Mouse (Mus musculus): ENCODE measurements around the gene Slc25a10. TPM values are rescaled to one million over a fixed set of nuclear protein-coding genes. Genes with fewer than 3 reads are reported as not detected.
"Not testable (repeated sequence)": the region's sequence is repeated elsewhere in the genome, so short reads cannot be mapped to it uniquely, and the experiment has no call there.

Slc25a10 gene
- total and polyA plus RNA-seq, 2 experiments: 121 to 445 TPM

DNA sequence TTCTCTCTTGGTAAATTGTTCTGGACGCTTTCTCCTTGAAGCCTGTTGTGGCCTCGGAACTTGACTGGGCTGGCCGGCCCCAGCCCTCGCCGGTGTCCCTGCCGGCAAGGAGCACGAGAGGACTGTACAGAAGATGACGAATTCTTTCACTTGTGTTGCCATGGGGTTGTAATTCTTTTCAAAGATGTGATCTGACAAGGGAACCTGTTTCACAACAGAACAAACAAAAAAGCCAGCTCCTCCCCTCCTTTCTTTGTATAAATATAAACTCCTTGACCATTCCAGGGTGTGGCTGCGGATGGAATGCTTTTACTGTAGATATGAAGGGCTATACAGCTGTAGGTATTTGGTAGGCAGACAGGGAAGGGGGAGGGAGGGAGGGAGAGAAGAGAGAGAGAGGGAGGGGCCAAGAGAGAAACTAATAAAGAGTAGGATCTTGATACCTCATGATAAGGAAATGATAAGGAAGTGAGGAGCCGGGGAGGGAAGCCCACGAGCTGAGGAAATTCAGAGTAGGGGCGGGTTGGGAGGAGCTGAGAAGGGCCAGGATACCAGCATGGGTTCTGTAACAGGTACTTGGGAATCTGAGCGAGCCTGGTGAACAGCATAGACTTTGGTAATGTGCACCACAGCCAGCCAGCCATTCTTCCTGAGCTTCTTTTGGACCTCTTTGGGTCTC, 16.1 kb downstream of the Slc25a10 start:
- WGBS: 61% methylated on average over 13 of the region's 13 CpGs
- Histone ChIP-seq H3K4me1 (ENCODE audit: control insufficient read depth, insufficient read depth, low read length) (peaks cover 25% of the 10 kb centered on the region), H3K36me3 (ENCODE audit: control insufficient read depth, insufficient read depth, low read length) (no peaks in the 10 kb centered on the region), H3K79me2 (ENCODE audit: control insufficient read depth, insufficient read depth, low read length) (no peaks in the 10 kb centered on the region), H3K27ac (replicated peaks; ENCODE audit: insufficient read depth, low read depth, low read length) (no peak overlapping the region; the same call in 1 of the 2 replicates), H3K4me3 (ENCODE audit: insufficient read depth, low read depth, low read length) (no peak overlapping the region), H3K27me3 (ENCODE audit: control insufficient read depth, insufficient read depth, low read length) (no peaks in the 10 kb centered on the region), H3K9ac (ENCODE audit: low read depth, low read length) (no peak overlapping the region; the same call in 1 of the 2 replicates)
- TF ChIP-seq CTCF (IDR thresholded peaks at IDR 0.05; ENCODE audit: low read depth, low read length) (no peak), POLR2A (IDR thresholded peaks at IDR 0.05; ENCODE audit: extremely low read depth, insufficient read depth, low read length) (no peak)
- peak; percentile 67 for DNase-seq (ENCODE audit: extremely low read depth, low read depth, low spot score)

DNA sequence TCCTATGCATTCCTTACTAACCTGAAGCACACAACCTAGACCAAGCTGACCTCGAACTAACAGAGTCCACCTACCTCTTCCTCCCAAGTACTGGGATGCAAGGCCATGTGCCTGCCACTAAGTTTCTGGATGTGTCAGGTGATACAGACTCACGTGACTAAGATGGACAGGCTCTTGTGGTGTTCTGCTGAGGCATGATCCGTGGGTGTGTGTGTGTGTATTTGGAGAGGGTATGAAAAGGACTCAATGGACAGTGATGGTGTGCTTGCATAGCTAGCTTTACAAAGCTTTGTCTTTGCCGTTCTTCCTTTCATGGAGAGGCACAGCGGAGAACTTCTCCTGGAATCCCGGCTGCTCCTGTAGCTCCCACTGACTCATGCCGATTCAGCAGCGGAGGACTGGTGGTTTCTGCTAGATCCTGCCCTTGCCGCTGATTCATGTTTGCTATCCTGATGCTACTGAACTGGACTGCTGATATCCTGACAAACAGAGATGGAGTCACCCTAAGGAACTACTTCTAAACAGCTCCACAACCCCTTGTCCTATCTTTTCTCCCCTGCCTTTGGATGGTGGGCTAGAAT, 16.7 kb downstream of the Slc25a10 start:
- Histone ChIP-seq H3K9ac (ENCODE audit: low read depth, low read length) (no peak overlapping the region), H3K27me3 (ENCODE audit: control insufficient read depth, insufficient read depth, low read length) (no peaks in the 10 kb centered on the region), H3K4me3 (ENCODE audit: insufficient read depth, low read depth, low read length) (no peak overlapping the region), H3K36me3 (ENCODE audit: control insufficient read depth, insufficient read depth, low read length) (no peaks in the 10 kb centered on the region), H3K79me2 (ENCODE audit: control insufficient read depth, insufficient read depth, low read length) (no peaks in the 10 kb centered on the region), H3K27ac (replicated peaks; ENCODE audit: insufficient read depth, low read depth, low read length) (no peak overlapping the region), H3K4me1 (ENCODE audit: control insufficient read depth, insufficient read depth, low read length) (peaks cover 25% of the 10 kb centered on the region)
- no peak for DNase-seq (ENCODE audit: extremely low read depth, low read depth, low spot score)
- WGBS: 72% methylated on average over 9 of the region's 9 CpGs
- TF ChIP-seq CTCF (IDR thresholded peaks at IDR 0.05; ENCODE audit: low read depth, low read length): no peak
- no peak for TF ChIP-seq POLR2A (IDR thresholded peaks at IDR 0.05; ENCODE audit: extremely low read depth, insufficient read depth, low read length)

DNA sequence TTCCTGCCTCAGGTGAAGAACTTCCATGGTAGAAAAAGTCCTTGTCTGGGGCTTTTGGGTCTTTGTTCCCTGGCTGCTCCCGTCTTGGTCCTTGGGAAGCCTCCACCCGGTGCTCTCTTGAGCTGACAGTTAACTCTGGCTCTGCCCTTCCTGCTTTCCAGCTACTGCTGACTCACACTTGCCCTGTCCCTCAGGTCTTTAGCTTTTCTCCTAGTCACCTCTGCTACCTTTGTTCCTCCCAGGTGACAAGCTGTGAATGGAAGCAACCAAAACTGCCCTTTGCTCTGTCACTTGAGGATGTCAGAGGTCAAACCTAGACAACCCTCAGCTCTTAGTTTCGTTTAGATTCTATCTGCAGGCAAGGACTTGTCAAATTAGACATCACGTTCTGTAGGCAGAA, 18.3 kb downstream of the Slc25a10 start:
- Histone ChIP-seq H3K27me3 (ENCODE audit: control insufficient read depth, insufficient read depth, low read length) (no peaks in the 10 kb centered on the region), H3K4me3 (ENCODE audit: insufficient read depth, low read depth, low read length) (no peak overlapping the region), H3K9ac (ENCODE audit: low read depth, low read length) (peak overlapping the region; percentile 70), H3K79me2 (ENCODE audit: control insufficient read depth, insufficient read depth, low read length) (no peaks in the 10 kb centered on the region), H3K27ac (replicated peaks; ENCODE audit: insufficient read depth, low read depth, low read length) (peak overlapping the region; percentile 75), H3K36me3 (ENCODE audit: control insufficient read depth, insufficient read depth, low read length) (no peaks in the 10 kb centered on the region), H3K4me1 (ENCODE audit: control insufficient read depth, insufficient read depth, low read length) (peaks cover 25% of the 10 kb centered on the region)
- TF ChIP-seq POLR2A (IDR thresholded peaks at IDR 0.05; ENCODE audit: extremely low read depth, insufficient read depth, low read length) (no peak), CTCF (IDR thresholded peaks at IDR 0.05; ENCODE audit: low read depth, low read length) (no peak)
- DNase-seq (ENCODE audit: extremely low read depth, low read depth, low spot score): peak; percentile 96
- 11% methylated on average over 4 of the region's 4 CpGs for WGBS

DNA sequence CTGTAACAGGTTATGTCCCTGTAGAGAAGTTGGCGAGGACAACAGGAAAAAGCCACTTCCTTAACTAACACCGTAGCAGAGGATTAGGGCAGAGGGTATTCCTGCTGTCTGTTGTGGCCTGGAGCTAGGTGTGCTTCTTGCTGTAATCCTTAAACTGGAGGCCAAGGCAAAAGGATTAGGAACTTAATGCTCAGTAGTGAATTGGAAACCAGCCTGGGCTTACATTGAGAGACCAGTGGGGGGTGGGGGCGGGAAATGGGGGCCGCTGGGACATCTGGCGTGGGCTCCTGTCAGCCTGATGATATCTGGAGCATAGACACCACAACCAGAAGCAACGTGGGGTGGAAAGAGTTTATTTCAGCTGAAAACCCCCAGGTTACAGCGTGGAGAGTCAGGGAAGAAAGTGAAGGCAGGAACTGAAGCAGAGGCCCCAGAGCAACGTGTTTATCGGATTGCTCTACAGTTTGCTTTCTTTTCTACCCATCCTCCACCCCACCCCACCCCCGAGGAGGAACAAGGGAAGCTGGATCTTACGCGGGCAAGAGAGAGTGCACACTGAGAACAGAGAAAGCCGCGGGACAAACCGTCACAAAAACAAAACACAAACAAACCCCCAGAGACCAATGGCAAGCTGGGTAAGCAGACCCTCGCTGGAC, 18.9 kb downstream of the Slc25a10 start:
- H3K9ac ChIP-seq (ENCODE audit: low read depth, low read length): peak overlapping the region; percentile 70
- H3K36me3 ChIP-seq (ENCODE audit: control insufficient read depth, insufficient read depth, low read length): no peaks in the 10 kb centered on the region
- no peak for DNase-seq (ENCODE audit: extremely low read depth, low read depth, low spot score)
- peak overlapping the region; percentile 7 for H3K4me3 ChIP-seq (ENCODE audit: insufficient read depth, low read depth, low read length)
- H3K27ac ChIP-seq (replicated peaks; ENCODE audit: insufficient read depth, low read depth, low read length): peak overlapping the region; percentile 75
- peaks cover 25% of the 10 kb centered on the region for H3K4me1 ChIP-seq (ENCODE audit: control insufficient read depth, insufficient read depth, low read length)
- TF ChIP-seq CTCF (IDR thresholded peaks at IDR 0.05; ENCODE audit: low read depth, low read length): no peak
- no peak for TF ChIP-seq POLR2A (IDR thresholded peaks at IDR 0.05; ENCODE audit: extremely low read depth, insufficient read depth, low read length)
- H3K27me3 ChIP-seq (ENCODE audit: control insufficient read depth, insufficient read depth, low read length): no peaks in the 10 kb centered on the region
- 7% methylated on average over 16 of the region's 16 CpGs for WGBS
- H3K79me2 ChIP-seq (ENCODE audit: control insufficient read depth, insufficient read depth, low read length): no peaks in the 10 kb centered on the region

DNA sequence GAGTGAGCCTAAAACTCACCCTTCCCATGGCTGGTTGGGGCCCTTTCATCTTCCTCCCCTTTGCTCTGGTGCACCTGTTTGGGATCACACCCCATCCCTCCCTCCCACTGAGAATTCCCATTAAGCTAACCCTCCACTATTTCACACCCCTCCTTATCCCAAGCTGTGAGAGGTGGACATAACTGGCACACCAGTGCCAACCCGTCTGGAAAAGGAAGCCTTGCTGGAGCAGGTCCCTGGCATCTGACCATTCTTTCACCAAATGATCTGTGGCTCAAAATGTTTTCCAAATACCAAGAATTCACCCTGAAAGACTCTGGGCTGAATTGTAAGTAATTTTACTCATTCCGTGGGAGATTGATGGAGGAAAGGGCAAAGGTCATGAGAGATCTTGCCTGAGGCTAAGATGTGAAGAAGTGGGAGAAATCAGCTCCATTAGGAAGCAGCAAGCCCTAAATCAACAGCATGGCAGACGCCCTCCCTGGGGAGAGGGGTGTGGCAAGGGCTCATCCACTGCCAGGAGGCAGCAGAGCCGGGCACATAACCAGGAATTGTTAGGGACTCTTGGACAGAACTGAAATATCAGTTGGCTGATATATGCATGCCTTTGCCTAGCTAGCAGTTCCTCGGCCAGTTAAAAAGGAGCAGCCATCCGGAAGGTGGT, 21.3 kb downstream of the Slc25a10 start:
- H3K36me3 ChIP-seq (ENCODE audit: control insufficient read depth, insufficient read depth, low read length): no peaks in the 10 kb centered on the region
- peaks cover 16% of the 10 kb centered on the region for H3K4me1 ChIP-seq (ENCODE audit: control insufficient read depth, insufficient read depth, low read length)
- DNase-seq (ENCODE audit: extremely low read depth, low read depth, low spot score): peak; percentile 55
- H3K27me3 ChIP-seq (ENCODE audit: control insufficient read depth, insufficient read depth, low read length): no peaks in the 10 kb centered on the region
- no peak overlapping the region for H3K4me3 ChIP-seq (ENCODE audit: insufficient read depth, low read depth, low read length)
- no peak overlapping the region for H3K27ac ChIP-seq (replicated peaks; ENCODE audit: insufficient read depth, low read depth, low read length)
- H3K9ac ChIP-seq (ENCODE audit: low read depth, low read length): no peak overlapping the region
- H3K79me2 ChIP-seq (ENCODE audit: control insufficient read depth, insufficient read depth, low read length): no peaks in the 10 kb centered on the region
- TF ChIP-seq POLR2A (IDR thresholded peaks at IDR 0.05; ENCODE audit: extremely low read depth, insufficient read depth, low read length): no peak
- TF ChIP-seq CTCF (IDR thresholded peaks at IDR 0.05; ENCODE audit: low read depth, low read length): no peak
- WGBS: 26% methylated on average over 6 of the region's 6 CpGs

DNA sequence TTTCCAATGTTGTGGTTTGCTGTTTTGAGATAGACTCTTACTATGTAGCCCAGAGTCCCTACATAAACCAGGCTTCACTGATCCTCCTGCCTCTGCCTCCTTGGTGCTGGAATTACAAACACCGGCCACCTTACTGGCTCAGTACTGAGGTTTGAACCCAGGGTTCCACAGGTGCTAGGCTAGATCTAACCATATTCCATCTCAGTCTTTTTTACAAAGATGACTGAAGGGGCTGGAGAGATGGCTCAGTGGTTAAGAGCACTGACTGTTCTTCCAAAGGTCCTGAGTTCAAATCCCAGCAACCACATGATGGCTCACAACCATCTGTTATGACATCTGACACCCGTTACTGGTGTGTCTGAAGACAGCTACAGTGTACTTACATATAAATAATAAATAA, 22.6 kb downstream of the Slc25a10 start:
- H3K36me3 ChIP-seq (ENCODE audit: control insufficient read depth, insufficient read depth, low read length); H3K4me3 ChIP-seq (ENCODE audit: insufficient read depth, low read depth, low read length); H3K27me3 ChIP-seq (ENCODE audit: control insufficient read depth, insufficient read depth, low read length); H3K79me2 ChIP-seq (ENCODE audit: control insufficient read depth, insufficient read depth, low read length); H3K9ac ChIP-seq (ENCODE audit: low read depth, low read length); H3K27ac ChIP-seq (replicated peaks; ENCODE audit: insufficient read depth, low read depth, low read length); DNase-seq (ENCODE audit: extremely low read depth, low read depth, low spot score): not testable (repeated sequence)
- peaks cover 20% of the 10 kb centered on the region for H3K4me1 ChIP-seq (ENCODE audit: control insufficient read depth, insufficient read depth, low read length)
- 94% methylated on average over 2 of the region's 2 CpGs for WGBS

Measured in liver, adult 2 months (tissue).